Mouse (Mus musculus) CH12.LX (cell line): ENCODE results near the gene Cox6a1. TPM values are rescaled to one million over a fixed set of nuclear protein-coding genes. Genes with fewer than 3 reads are reported as not detected.
"Not testable (repeated sequence)": the region's sequence is repeated elsewhere in the genome, so short reads cannot be mapped to it uniquely, and the experiment has no call there.

Source experiments
- DNase-seq: peaks from one replicate; pipeline ENCODE4 v3.0.0-alpha.2; 2013; ENCODE audit errors: extremely low read depth
- H3K27ac ChIP-seq: 2 replicates; pipeline ENCODE4 v1.5.1; 2012; ENCODE audit warnings: low read depth, mild to moderate bottlenecking, control low read depth, moderate library complexity; ENCODE audit not compliant: insufficient read depth
- H3K27me3 ChIP-seq: replicated peaks from 2 replicates; pipeline ENCODE3; 2012; ENCODE audit warnings: inconsistent platforms
- H3K36me3 ChIP-seq, 2 experiments: replicated peaks in 1 of 2; 2 replicates each; pipeline versions ENCODE3 to v1.6.1; 2012; ENCODE audit warnings: inconsistent platforms in 1 of 2, low read length in 1 of 2, mild to moderate bottlenecking in 1 of 2, mixed read lengths in 1 of 2, moderate library complexity in 1 of 2; ENCODE audit not compliant: control insufficient read depth in 1 of 2, insufficient read depth in 1 of 2
- H3K4me1 ChIP-seq, 2 experiments: 2 replicates each; pipeline ENCODE4 v1.6.1; 2012; ENCODE audit warnings: inconsistent platforms in 1 of 2, moderate library complexity in 1 of 2; ENCODE audit not compliant: insufficient read depth in 2 of 2, control insufficient read depth in 1 of 2
- H3K4me2 ChIP-seq: 2 replicates; pipeline ENCODE4 v1.6.1; 2012; ENCODE audit warnings: low read depth, mild to moderate bottlenecking, control low read depth; ENCODE audit not compliant: poor library complexity, insufficient read depth, severe bottlenecking
- H3K4me3 ChIP-seq, 3 experiments: fragments of 150-350 bp in 1 of 3; sonication (generic) in 1 of 3; replicated peaks in 1 of 3; 2 replicates each; pipeline versions ENCODE3 to v1.5.1; 2011 to 2012; ENCODE audit warnings: low read depth in 2 of 3, low read length in 2 of 3, mild to moderate bottlenecking in 2 of 3, moderate library complexity in 2 of 3, control low read depth in 1 of 3, improper control_type of control experiment in 1 of 3, inconsistent platforms in 1 of 3, mixed read lengths in 1 of 3; ENCODE audit not compliant: poor library complexity in 1 of 3
- H3K79me2 ChIP-seq: replicated peaks from 2 replicates; pipeline ENCODE4 v1.6.1; 2012; ENCODE audit warnings: mild to moderate bottlenecking, moderate library complexity; ENCODE audit not compliant: control insufficient read depth, poor library complexity, insufficient read depth, severe bottlenecking; ENCODE audit errors: extremely low read depth
- H3K9ac ChIP-seq: 2 replicates; pipeline ENCODE4 v1.6.1; 2012; ENCODE audit warnings: low read depth, mild to moderate bottlenecking, control low read depth, moderate library complexity; ENCODE audit not compliant: insufficient read depth
- H3K9me3 ChIP-seq: replicated peaks from 2 replicates; pipeline ENCODE3; 2012; ENCODE audit warnings: low read length, inconsistent platforms, mixed read lengths
- JUN ChIP-seq: IDR thresholded peaks from 2 replicates; pipeline ENCODE4 v1.6.1; 2011; ENCODE audit warnings: low read depth, mild to moderate bottlenecking, low read length, improper control_type of control experiment, moderate library complexity; ENCODE audit not compliant: insufficient read depth
- JUND ChIP-seq: conservative IDR thresholded peaks from 2 replicates; pipeline ENCODE4 v1.6.1; 2011; ENCODE audit warnings: low read depth, low read length, improper control_type of control experiment
- MEF2A ChIP-seq: IDR thresholded peaks from 2 replicates; pipeline ENCODE4 v1.6.1; 2014; ENCODE audit warnings: low read depth, mild to moderate bottlenecking, inconsistent platforms, low read length, improper control_type of control experiment, borderline replicate concordance
- POLR2AphosphoS2 ChIP-seq: IDR thresholded peaks from 2 replicates; pipeline ENCODE4 v1.6.1; 2011; ENCODE audit warnings: low read depth, low read length, improper control_type of control experiment
- TCF12 ChIP-seq: IDR thresholded peaks from 2 replicates; pipeline ENCODE4 v1.6.1; 2014; ENCODE audit warnings: low read depth, mild to moderate bottlenecking, inconsistent platforms, low read length, improper control_type of control experiment
- ZKSCAN1 ChIP-seq: IDR thresholded peaks from 2 replicates; pipeline ENCODE4 v1.6.1; 2012; ENCODE audit warnings: low read depth, inconsistent platforms, low read length, improper control_type of control experiment, borderline replicate concordance
- dilution Hi-C: fragments of 300-500 bp; cut with MboI; formaldehyde crosslinking; loops from 2 replicates; pipeline ENCODE4 v1.14.3; 2020; ENCODE audit warnings: low sequenced_read_pairs; ENCODE audit not compliant: extremely low pct_unique_long_range_greater_than_20kb, extremely low pct_ligation_motif_present
- in situ Hi-C: fragments of 300-500 bp; cut with MboI; formaldehyde crosslinking; loops from 3 replicates; pipeline ENCODE4 v1.14.3; 2019; ENCODE audit warnings: low sequenced_read_pairs, low pct_ligation_motif_present, low pct_unique_long_range_greater_than_20kb, mixed read lengths
- polyA plus RNA-seq: library from polyadenylated mRNA; unstranded; fragments of >175 nt; gene quantifications from 2 replicates; pipeline ENCODE4 v1.2.1, GENCODE M21; 2012; ENCODE audit warnings: low read depth; ENCODE audit not compliant: insufficient read length
- total RNA-seq, 2 experiments: library from RNA; depleted of rRNA; stranded (reverse); fragments of 300-350 nt in 1 of 2; fragments of >200 nt in 1 of 2; gene quantifications; 2 replicates each; pipeline ENCODE4 v1.2.3; 2012 to 2014

The Cox6a1 gene
- total and polyA plus RNA-seq, 3 experiments = 257 to 673 (median 612) TPM

DNA sequence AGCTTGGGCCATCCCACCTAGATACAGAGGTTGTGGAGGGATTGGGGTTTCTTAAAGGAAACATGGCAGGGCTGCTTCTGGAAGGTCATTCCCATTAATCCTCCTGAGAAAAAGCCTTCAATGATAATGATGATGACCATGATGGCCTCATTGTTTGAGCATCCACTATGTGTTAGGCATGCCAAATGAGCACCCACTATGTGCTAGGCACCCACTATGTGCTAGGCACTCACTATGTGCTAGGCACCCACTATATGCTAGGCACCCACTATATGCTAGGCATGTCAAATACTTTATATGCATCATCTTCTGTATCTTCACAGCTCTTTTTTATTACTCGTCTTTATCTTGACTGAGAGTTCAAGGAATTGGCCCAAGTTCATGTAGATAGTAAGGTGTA lies 44.2 kb upstream of the Cox6a1 start:
- no peak overlapping the region for H3K27ac ChIP-seq
- H3K9me3 ChIP-seq = no peaks in the 10 kb centered on the region
- no peak overlapping the region for H3K4me3 ChIP-seq
- no peak for DNase-seq
- H3K79me2 ChIP-seq = no peaks in the 10 kb centered on the region
- H3K27me3 ChIP-seq = no peaks in the 10 kb centered on the region
- dilution Hi-C loops = no loop called here
- no peak overlapping the region for H3K9ac ChIP-seq
- peaks cover 0 to 15% of the 10 kb centered on the region in 2 experiments; a peak in 1 of 4 replicates for H3K4me1 ChIP-seq
- H3K36me3 ChIP-seq = peaks cover 0 to 46% of the 10 kb centered on the region in 2 experiments
- H3K4me2 ChIP-seq = no peak overlapping the region
- in situ Hi-C loops = no loop called here
- TF ChIP-seq ZKSCAN1 (peak; percentile 82), POLR2AphosphoS2 (no peak)

DNA sequence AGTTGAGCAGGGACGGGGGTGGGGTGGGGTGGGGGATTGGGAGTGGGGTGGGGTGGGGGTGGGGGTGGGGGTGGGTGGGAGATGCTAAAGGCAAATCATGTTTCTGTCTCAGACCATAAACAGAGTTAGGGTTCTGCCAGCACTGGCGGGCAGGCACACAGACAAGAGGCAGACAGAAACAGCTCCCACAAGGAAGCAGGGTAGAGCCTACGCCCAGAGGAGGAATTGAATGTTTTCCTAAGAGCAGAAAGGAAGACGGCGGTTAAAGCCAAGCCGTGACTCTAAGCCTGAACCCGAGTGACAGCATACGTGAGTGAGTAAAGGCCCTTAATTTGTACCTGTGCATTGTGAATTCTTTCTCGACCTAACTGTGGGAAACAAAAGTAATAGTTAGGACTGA lies 43.2 kb upstream of the Cox6a1 start:
- H3K36me3 ChIP-seq = peaks cover 0 to 47% of the 10 kb centered on the region in 2 experiments
- H3K4me3 ChIP-seq = no peak overlapping the region
- H3K27me3 ChIP-seq = no peaks in the 10 kb centered on the region
- H3K9ac ChIP-seq = no peak overlapping the region
- H3K79me2 ChIP-seq = no peaks in the 10 kb centered on the region
- in situ Hi-C loops = no loop called here
- no peak for TF ChIP-seq POLR2AphosphoS2
- TF ChIP-seq TCF12 = no peak
- TF ChIP-seq, all 38 proteins: peak for 0
- Histone ChIP-seq H3K27ac (no peak overlapping the region), H3K4me2 (no peak overlapping the region), H3K4me1 (peaks cover 0 to 15% of the 10 kb centered on the region in 2 experiments; a peak in 1 of 4 replicates), H3K9me3 (no peaks in the 10 kb centered on the region)
- DNase-seq = no peak
- dilution Hi-C loops = no loop called here

DNA sequence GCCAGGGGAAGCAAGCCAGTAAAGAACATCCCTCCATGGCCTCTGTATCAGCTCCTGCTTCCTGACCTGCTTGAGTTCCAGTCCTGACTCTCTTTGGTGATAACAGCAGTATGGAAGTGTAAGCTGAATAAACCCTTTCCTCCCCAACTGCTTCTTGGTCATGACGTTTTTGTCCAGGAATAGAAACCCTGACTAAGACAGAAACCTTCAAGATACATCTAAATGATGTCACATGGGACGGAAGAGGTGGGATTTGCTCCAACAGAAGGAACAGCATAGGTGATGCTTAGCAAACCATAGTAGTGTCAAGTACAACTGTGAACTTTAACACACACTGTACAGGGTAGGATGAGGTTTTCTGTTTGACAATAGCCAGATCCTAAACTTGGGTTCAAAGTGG lies 30.1 kb upstream of the Cox6a1 start:
- H3K4me3 ChIP-seq, H3K4me2 ChIP-seq, H3K9ac ChIP-seq, in situ Hi-C loops, H3K4me1 ChIP-seq, H3K27ac ChIP-seq, H3K79me2 ChIP-seq, dilution Hi-C loops, H3K9me3 ChIP-seq, H3K27me3 ChIP-seq: not testable (repeated sequence)
- peak; percentile 42 for DNase-seq
- peaks cover 0 to 27% of the 10 kb centered on the region in 2 experiments for H3K36me3 ChIP-seq
- TF ChIP-seq JUND (peak; percentile 57; the same call in 1 of the 2 replicates), JUN (peak; percentile 43), MEF2A (peak; percentile 87)
